15 mouse cellular contexts compared by ENCODE assay signal in the genomic region with DNA sequence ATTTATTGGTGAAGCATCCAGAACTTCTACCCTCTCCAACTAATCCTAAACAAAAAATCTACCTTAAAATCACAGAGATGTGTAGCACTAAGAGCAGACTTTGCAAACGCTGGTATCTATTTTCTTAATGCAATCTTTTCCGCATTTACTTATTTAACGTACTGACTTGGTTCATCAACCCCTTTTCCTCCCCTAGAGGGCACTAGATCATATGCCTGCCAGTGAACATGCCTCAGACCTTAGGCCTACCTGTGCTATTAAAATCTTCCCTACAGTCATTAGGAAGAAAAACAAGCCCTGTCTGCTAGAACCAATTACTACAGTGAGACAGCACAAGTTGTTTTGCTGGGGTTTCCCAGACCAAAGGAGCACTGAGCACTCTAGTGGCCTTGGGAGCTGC.
DNase-seq lines count a peak whose midpoint lies in the region; ATAC-seq and TF ChIP-seq lines count a peak whose summit lies in the region.
"Had no signal": no experiment of that assay in that cellular context is flagged by ENCODE, and none has a peak within 500 bp of the region (broad histone marks: within the 10 kb centered on the region; RNA-seq: fewer than 3 reads in every experiment).

No protein-coding gene starts in this region.

- no peaks in the 10 kb centered on the region for H3K36me3 ChIP-seq in embryonic facial prominence, embryonic 11.5 days (replicated peaks; ENCODE audit: control insufficient read depth, insufficient read depth, low read depth, low read length)
- no peaks in the 10 kb centered on the region for H3K36me3 ChIP-seq in embryonic facial prominence, embryonic 10.5 days (replicated peaks)
- H3K36me3 ChIP-seq: heart, embryonic 10.5 days; limb, embryonic 12.5 days; midbrain, embryonic 15.5 days; neural tube, embryonic 12.5 days had no signal

- no peak overlapping the region for H3K4me3 ChIP-seq in embryonic facial prominence, embryonic 11.5 days (ENCODE audit: low read depth, low read length)
- H3K4me3 ChIP-seq in embryonic facial prominence, embryonic 10.5 days: no peak overlapping the region
- H3K4me3 ChIP-seq: heart, embryonic 10.5 days; limb, embryonic 12.5 days; midbrain, embryonic 15.5 days; neural tube, embryonic 12.5 days had no signal

- H3K4me1 ChIP-seq in embryonic facial prominence, embryonic 11.5 days (ENCODE audit: control insufficient read depth, insufficient read depth, low read length): no peaks in the 10 kb centered on the region
- no peaks in the 10 kb centered on the region for H3K4me1 ChIP-seq in embryonic facial prominence, embryonic 10.5 days
- H3K4me1 ChIP-seq: heart, embryonic 10.5 days; limb, embryonic 12.5 days; midbrain, embryonic 15.5 days; neural tube, embryonic 12.5 days had no signal

- no peak for ATAC-seq in embryonic facial prominence, embryonic 11.5 days (replicated peaks; ENCODE audit: insufficient number of reproducible peaks, low FRiP score, low TSS enrichment, low read depth)
- no peak for ATAC-seq in Patski
- ATAC-seq: intestine, embryonic 16.5 days; midbrain, embryonic 15.5 days had no signal

- CTCF ChIA-PET in Patski (lab: Charles Lee): no interaction called here

- no peak overlapping the region for H3K27ac ChIP-seq in embryonic facial prominence, embryonic 11.5 days (replicated peaks; ENCODE audit: low read depth, low read length)
- H3K27ac ChIP-seq in embryonic facial prominence, embryonic 10.5 days (replicated peaks): no peak overlapping the region
- H3K27ac ChIP-seq: heart, embryonic 10.5 days; limb, embryonic 12.5 days; midbrain, embryonic 15.5 days; neural tube, embryonic 12.5 days had no signal

- DNase-seq in embryonic facial prominence, embryonic 11.5 days (ENCODE audit: low spot score): peak; percentile 30
- DNase-seq in embryonic facial prominence, embryonic 10.5 days (ENCODE audit: low spot score): no peak
- peak; percentile 2 for DNase-seq in kidney, postnatal 36 days
- no peak for DNase-seq in kidney, postnatal 25 days
- peak; percentile 19 for DNase-seq in 3T3-L1 (ENCODE audit: low read depth, low spot score)
- no peak for DNase-seq in Patski (ENCODE audit: low read depth, low spot score)
- DNase-seq in T-cell, adult 2 months (ENCODE audit: low spot score): no peak
- no peak for DNase-seq in adrenal gland, postnatal 10 days
- DNase-seq: cerebellum, postnatal 36 days; lung, postnatal 10 days had no signal

- H3K27me3 ChIP-seq in embryonic facial prominence, embryonic 11.5 days (ENCODE audit: control insufficient read depth, insufficient read depth, low read length): no peaks in the 10 kb centered on the region
- no peaks in the 10 kb centered on the region for H3K27me3 ChIP-seq in embryonic facial prominence, embryonic 10.5 days (replicated peaks; ENCODE audit: low read depth, poor library complexity, severe bottlenecking)
- no peaks in the 10 kb centered on the region for H3K27me3 ChIP-seq in Patski
- H3K27me3 ChIP-seq: limb, embryonic 12.5 days; midbrain, embryonic 15.5 days; neural tube, embryonic 12.5 days had no signal

- TF ChIP-seq CTCF in Patski (IDR thresholded peaks at IDR 0.05): peak; percentile 40

- H3K9me3 ChIP-seq in embryonic facial prominence, embryonic 11.5 days (replicated peaks; ENCODE audit: control insufficient read depth, low read length): no peaks in the 10 kb centered on the region
- no peaks in the 10 kb centered on the region for H3K9me3 ChIP-seq in embryonic facial prominence, embryonic 10.5 days
- H3K9me3 ChIP-seq: heart, embryonic 10.5 days; limb, embryonic 12.5 days; midbrain, embryonic 15.5 days; neural tube, embryonic 12.5 days had no signal

- in situ Hi-C loops in Patski (cut with MboI; ENCODE audit: low pct_unique_long_range_greater_than_20kb): no loop called here

- no peak overlapping the region for H3K9ac ChIP-seq in embryonic facial prominence, embryonic 11.5 days (replicated peaks; ENCODE audit: low read length)
- H3K9ac ChIP-seq: limb, embryonic 12.5 days; midbrain, embryonic 15.5 days; neural tube, embryonic 12.5 days had no signal

- POLR2A ChIA-PET in Patski (lab: Charles Lee): no interaction called here

- WGBS in embryonic facial prominence, embryonic 11.5 days: 69% methylated on average over 3 of the region's 3 CpGs
- WGBS in embryonic facial prominence, embryonic 10.5 days: 73% methylated on average over 3 of the region's 3 CpGs

- H3K4me2 ChIP-seq in embryonic facial prominence, embryonic 11.5 days (ENCODE audit: low read depth, low read length): no peak overlapping the region
- H3K4me2 ChIP-seq: limb, embryonic 12.5 days; midbrain, embryonic 15.5 days; neural tube, embryonic 12.5 days had no signal

Comparison
In these comparisons a context has a peak if more than half of its experiments do, and no peak if none do; other contexts are left out.
1. DNase-seq: peak in embryonic facial prominence, embryonic 11.5 days (single experiment), kidney, postnatal 36 days (2 of 2) and 3T3-L1 (single experiment); none in embryonic facial prominence, embryonic 10.5 days (single experiment), kidney, postnatal 25 days (0 of 2), Patski (single experiment), T-cell, adult 2 months (single experiment) and adrenal gland, postnatal 10 days (single experiment).